ENCODE assay signal across 9 mouse cellular contexts in the genomic region with DNA sequence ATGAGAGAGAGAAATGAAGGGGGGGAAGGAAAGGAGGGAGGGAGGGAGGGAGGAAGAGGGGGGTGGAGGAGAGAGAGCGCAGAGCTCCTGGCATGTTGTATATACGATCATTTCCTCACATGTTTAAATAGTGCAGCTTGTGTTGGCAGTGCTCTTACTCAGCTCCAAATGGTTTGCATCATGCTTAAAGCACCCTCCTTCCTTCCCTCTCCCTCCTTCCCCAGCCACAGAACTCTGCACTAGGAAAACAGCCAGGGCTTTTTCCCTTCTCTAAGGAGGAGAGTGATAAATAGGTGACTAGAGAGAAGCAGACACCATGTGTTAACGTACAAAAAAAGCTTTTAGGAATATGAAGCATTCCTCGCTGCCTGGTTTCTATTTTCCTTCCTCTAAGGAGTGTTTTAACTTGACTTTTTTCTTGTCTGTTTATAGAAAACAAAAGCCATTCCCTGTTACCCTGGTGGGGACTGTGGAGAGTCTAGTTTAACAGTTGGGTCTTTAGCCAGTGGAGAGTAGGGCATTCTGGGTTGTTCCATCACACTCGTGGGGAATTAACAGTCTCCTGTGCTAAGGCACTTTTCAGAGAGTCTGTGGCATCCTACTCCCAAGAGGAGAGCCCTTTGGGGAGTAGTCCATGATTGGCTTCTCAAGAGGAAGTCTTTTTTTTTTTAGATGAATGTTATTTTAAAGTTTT.
DNase-seq lines count a peak whose midpoint lies in the region; ATAC-seq and TF ChIP-seq lines count a peak whose summit lies in the region.
"Had no signal": no experiment of that assay in that cellular context is flagged by ENCODE, and none has a peak within 500 bp of the region (broad histone marks: within the 10 kb centered on the region; RNA-seq: fewer than 3 reads in every experiment).

No protein-coding gene starts in this region.

- ATAC-seq in heart, embryonic 15.5 days (replicated peaks; ENCODE audit: insufficient number of reproducible peaks, insufficient read depth, low FRiP score, low read depth) = peak; percentile 74
- ATAC-seq in lung, embryonic 15.5 days (ENCODE audit: borderline replicate concordance, extremely low read depth, low FRiP score, low TSS enrichment) = peak; percentile 91
- no peak for ATAC-seq in megakaryocyte progenitor cell, adult 5-6 weeks (replicated peaks; ENCODE audit: poor library complexity)

- peak; percentile 39 for DNase-seq in kidney, adult 2 months
- no peak for DNase-seq in kidney, postnatal 36 days
- DNase-seq in adrenal gland, postnatal 36 days = no peak
- DNase-seq in embryo, embryonic 10 days (ENCODE audit: low spot score) = no peak

- peaks cover 6% of the 10 kb centered on the region; the same call in 1 of the 2 replicates for H3K4me1 ChIP-seq in kidney, adult 2 months (ENCODE audit: control insufficient read depth, insufficient read depth, low read length)
- peaks cover 43% of the 10 kb centered on the region for H3K4me1 ChIP-seq in brown adipose tissue, adult 24 weeks (ENCODE audit: control insufficient read depth, insufficient read depth, insufficient read length, low read length)
- peaks cover 46% of the 10 kb centered on the region for H3K4me1 ChIP-seq in heart, embryonic 15.5 days (replicated peaks)
- H3K4me1 ChIP-seq in lung, embryonic 15.5 days = peaks cover 54% of the 10 kb centered on the region

- WGBS in kidney, adult 2 months = 56% methylated on average over 5 of the region's 5 CpGs
- WGBS in heart, embryonic 15.5 days = 35% methylated on average over 5 of the region's 5 CpGs
- 21% methylated on average over 5 of the region's 5 CpGs for WGBS in lung, embryonic 15.5 days

- H3K9ac ChIP-seq in heart, embryonic 15.5 days = no peak overlapping the region
- H3K9ac ChIP-seq in lung, embryonic 15.5 days = no peak overlapping the region

- H3K4me2 ChIP-seq in heart, embryonic 15.5 days = no peak overlapping the region
- no peak overlapping the region for H3K4me2 ChIP-seq in lung, embryonic 15.5 days

- no peak overlapping the region for H3K4me3 ChIP-seq in kidney, adult 2 months (ENCODE audit: insufficient read depth, low read depth, low read length)
- H3K4me3 ChIP-seq in brown adipose tissue, adult 24 weeks (ENCODE audit: insufficient read depth, low read depth, low read length) = no peak overlapping the region
- no peak overlapping the region for H3K4me3 ChIP-seq in heart, embryonic 15.5 days
- no peak overlapping the region for H3K4me3 ChIP-seq in lung, embryonic 15.5 days

- no peak for TF ChIP-seq CTCF in kidney, adult 2 months (conservative IDR thresholded peaks at IDR 0.05; ENCODE audit: insufficient read depth, insufficient read length, low read depth, low read length)

- TF ChIP-seq POLR2A in kidney, adult 2 months (IDR thresholded peaks at IDR 0.05; ENCODE audit: low read depth, low read length) = no peak

- no peaks in the 10 kb centered on the region; the same call in 1 of the 2 replicates for H3K36me3 ChIP-seq in kidney, adult 2 months (ENCODE audit: control insufficient read depth, insufficient read depth, low read length)
- 0 out of 2 replicates have a peak, but pooled peaks cover 1% of the 10 kb centered on the region for H3K36me3 ChIP-seq in heart, embryonic 15.5 days
- no peaks in the 10 kb centered on the region for H3K36me3 ChIP-seq in lung, embryonic 15.5 days

- no peaks in the 10 kb centered on the region for H3K27me3 ChIP-seq in kidney, adult 2 months (replicated peaks; ENCODE audit: control insufficient read depth, insufficient read depth, low read length)
- no peaks in the 10 kb centered on the region for H3K27me3 ChIP-seq in heart, embryonic 15.5 days
- no peaks in the 10 kb centered on the region for H3K27me3 ChIP-seq in lung, embryonic 15.5 days

- no peaks in the 10 kb centered on the region for H3K9me3 ChIP-seq in heart, embryonic 15.5 days (replicated peaks)
- H3K9me3 ChIP-seq in lung, embryonic 15.5 days = no peaks in the 10 kb centered on the region
- H3K9me3 ChIP-seq: G1E had no signal

- H3K27ac ChIP-seq in kidney, adult 2 months (ENCODE audit: insufficient read depth, low read depth, low read length) = peak overlapping the region; percentile 28
- peak overlapping the region; percentile 66 for H3K27ac ChIP-seq in brown adipose tissue, adult 24 weeks (replicated peaks; ENCODE audit: low read depth, low read length)
- H3K27ac ChIP-seq in heart, embryonic 15.5 days = peak overlapping the region; percentile 85
- peak overlapping the region; percentile 94 for H3K27ac ChIP-seq in lung, embryonic 15.5 days

Comparison
In these comparisons a context has a peak if more than half of its experiments do, and no peak if none do; other contexts are left out.
1. H3K27ac ChIP-seq: peak in every context shown above with its lines; median percentile 94 in lung, embryonic 15.5 days; 85 in heart, embryonic 15.5 days; 66 in brown adipose tissue, adult 24 weeks; 28 in kidney, adult 2 months.